Mouse (Mus musculus) lung, postnatal 14 days (tissue): Measurements from ENCODE around the gene Tsks.

Experiments
- DNase-seq: peaks from one replicate; pipeline ENCODE4 v3.0.0; 2021

The Tsks gene

DNA sequence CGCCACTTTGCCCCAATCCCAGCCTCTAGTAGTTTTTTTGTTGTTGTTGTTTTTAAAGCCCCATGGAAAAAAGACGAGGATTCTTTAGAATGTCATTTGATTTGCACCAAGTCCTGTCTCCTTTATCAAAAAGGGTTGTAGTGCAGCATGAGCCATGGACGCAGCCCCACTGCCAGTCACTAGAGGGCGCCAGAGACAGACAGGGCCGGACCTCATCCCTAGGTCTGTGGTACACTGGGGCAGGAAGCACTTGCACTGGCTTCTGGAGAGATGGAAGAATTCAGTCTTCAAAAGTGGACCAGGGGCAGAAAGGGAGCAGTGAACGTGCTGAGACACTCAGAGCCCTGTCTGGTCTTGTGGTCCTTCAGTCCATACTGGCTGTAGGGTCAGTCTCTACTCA lies 40.1 kb downstream of the Tsks start:
- DNase-seq: peak; percentile 95

DNA sequence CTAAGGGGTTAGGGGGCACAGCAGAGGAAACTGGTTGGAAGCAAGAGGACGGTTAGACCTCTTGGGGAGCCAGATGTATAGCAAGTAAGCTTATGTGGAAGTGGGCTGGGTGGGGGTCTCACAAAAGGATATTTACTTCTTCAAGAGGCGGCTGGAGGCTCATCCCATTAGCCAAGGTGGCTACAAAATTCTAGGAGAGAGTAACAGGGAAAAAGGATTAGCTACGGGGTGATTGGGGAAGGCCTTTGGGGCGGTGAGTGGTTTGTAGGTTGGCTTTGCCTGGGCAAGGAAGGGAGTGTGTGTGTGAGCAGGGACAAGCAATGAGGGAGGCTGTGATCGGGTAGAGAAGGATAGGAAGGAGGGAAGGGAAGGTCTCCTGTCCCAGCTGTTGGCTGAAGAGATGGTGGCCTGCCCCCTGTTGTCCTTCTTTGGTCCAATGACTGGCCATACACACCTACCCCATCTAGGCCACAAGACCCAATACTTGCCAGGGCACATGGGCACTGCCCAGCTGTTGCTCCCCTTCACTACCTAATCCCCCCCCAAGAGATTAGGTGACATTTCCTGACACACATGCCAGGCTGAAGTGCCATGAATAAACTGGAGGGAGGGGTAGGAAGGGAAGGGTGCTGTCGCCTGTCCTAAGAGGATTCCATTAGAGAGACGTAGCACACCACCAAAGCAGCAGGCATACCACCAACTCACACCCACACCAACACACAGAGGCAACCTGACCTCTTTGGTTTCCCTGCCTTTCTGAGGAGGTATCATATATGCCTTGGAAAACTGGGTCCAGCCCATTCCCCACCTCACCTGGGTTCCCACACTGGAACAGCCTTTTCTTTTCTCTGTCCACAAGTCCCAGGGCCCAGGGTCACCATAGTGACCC lies 41.2 kb downstream of the Tsks start:
- DNase-seq: no peak

DNA sequence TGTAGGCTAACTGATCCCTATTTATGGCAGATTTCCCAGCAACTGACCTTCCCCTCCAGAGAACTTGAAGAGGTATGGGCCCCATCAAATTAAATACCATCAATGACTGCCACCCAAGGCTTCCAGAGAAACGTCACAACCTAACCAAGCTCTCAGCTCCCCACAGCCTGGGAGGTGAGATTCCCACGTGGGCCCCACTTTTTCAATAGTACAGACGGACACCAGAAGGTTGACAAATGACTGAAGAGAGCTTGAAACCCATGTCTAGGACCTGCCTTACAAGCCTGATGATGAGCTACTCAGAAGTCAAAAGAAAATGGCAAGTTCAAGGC lies 41.8 kb downstream of the Tsks start:
- DNase-seq: no peak

DNA sequence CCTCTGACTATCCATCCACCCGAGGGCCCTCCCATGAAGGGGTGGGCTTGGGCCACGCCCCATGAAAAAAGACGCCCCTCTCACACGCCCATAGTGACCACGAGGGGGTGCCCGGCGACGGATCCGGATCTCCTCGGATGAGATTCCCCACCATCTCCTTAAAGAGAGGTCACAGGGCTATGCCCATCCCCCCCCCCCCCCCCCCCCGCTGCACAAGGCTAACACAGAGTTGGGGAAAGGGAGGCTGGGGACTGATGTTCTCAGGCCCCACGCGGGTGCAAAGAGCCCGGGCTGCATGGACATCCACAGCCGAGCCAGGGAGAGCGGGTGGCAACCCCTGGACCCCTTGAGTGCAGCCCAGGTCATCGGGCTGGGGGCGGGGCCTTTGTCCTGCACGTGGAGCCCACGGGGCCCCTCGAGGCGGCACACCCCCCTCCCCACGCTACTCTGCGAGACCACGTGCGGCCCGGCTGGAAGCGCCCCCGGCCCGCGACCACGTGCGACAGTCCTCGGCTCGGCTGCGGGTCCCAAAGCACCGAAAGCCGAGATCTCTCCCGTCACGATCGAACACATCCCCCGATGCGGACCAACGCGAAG lies 42.7 kb downstream of the Tsks start:
- DNase-seq: peak; percentile 66

DNA sequence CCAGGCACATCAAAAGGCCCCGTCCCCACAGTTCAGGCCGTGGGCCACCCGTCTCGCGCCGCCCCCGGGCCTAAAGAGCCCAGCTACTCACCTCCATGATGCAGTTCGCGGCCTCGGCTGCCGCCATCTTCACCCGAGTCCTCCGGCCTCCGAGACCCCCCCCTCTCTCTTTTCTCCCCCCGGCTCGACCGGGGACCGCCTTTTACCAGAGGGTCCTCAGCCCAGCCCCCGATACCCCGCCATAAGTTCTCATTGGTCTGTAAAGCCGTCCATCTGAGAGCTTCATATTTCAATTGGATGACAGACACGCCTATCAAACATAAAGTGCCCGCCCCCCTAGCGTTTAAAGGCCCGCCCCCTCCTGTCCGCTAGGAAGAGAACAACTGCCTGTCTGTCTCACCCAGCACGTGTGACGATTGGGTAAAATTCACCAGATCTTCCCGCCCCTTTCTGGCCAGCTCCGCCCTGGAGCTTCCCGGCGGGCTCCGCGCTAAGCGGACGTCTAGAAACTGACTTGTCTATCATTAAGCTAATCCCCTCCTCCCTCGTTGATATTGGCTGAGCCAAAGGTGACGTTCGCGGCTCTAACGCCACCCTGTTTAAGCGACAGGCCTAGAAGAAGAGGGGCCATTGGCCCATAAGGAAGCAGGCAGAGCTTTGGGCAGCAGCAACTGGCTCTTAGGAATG lies 43.3 kb downstream of the Tsks start, which contains the start of gene Prmt1:
Gene Prmt1 (minus strand): TSS at position 377 of the 687 bp plus-strand sequence.
- peak; percentile 96 for DNase-seq

DNA sequence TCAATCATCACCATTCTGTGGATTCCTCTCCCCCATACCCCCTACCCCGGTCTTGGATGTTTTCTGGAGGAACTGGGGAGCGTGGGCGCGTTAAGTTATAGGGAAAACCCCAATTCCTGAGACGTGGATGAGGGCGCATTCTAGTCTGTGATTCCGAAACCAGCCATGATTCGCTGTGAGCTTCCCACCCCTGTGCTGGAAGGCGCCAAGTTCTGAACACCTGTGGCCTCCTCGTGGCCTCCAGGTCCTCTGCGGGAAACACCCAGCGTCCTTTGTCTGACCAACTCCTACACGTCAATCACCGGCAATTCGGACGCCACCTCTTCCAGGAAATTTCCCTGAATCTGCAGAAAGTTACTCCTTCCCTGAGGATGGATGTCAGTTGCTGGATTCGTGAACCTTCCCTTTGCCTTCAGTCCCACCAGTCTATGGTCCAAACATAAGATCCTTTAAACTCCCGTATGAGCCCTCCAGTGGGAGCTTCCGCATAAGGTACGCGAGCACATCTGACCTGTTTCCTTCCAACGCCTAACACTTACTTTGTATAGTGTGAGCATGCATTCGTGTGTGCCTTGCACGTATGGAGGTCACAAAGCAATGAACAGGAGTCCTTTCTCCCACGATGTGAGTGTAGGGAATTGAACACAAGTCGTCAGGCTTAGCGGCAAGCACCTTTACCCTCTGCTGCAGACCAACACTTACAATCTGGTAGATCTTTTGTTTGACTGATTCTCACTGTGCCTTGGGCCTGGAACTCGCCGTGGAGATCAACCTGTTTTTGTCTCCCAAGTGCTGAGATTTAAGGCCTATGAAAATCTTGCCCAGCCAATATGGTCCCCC lies 44.1 kb downstream of the Tsks start:
- no peak for DNase-seq

DNA sequence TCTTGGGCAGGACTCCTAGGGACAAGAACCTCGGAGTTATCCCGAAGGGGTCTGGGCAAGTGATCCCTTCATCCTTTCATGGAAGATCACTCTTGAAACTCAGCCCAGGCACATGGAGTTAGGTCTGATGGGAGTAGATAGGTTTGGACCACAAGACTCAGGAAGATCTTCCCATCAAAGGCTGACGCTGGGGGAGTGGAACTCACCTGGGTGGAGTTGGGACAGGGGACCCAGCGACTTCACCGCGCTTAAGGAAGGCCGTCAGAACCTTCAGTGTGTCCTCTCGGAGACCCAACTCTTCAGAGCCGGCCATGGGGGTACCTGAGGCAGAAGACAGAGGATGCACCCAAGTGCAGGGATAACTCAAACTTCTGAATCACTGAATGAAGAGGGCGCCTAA lies 53.7 kb downstream of the Tsks start:
- no peak for DNase-seq

DNA sequence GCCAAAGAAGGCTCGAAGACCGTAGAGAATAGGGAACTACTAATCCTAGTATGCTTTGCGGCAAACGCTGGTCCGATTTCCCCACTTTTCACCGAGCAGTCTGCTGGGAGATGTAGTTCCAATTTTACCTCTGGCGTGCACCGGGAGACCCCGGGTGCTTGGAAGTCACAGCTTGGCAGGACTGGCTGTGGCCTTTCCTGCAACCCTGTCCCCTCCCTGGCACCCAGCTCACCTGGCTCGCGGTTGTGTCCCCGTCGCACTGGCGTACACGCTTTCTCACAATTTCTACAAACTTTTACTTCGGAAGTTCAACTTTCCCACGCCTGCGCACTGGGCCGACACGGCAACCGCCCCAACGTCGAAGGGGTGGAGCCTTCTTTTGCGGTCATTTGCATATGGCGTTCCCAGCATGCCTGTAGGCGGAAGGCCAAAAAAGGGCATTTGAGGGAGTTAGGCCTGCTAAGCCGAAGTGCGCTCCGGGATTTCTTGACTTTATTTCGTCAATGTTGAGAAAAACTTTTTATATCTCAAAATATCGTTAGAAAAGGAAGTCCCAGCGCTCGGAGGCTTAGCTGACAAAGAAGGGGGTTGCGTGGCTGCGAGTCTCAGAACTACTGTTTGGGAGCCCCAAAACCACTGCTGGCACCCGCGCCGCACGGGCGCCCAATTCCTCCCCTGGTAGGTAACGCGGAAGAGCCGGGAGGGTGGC lies 54.4 kb downstream of the Tsks start, which contains the start of gene Irf3:
Gene Irf3 (plus strand): TSS at position 418 of the 709 bp plus-strand sequence.
- DNase-seq: peak; percentile 98

DNA sequence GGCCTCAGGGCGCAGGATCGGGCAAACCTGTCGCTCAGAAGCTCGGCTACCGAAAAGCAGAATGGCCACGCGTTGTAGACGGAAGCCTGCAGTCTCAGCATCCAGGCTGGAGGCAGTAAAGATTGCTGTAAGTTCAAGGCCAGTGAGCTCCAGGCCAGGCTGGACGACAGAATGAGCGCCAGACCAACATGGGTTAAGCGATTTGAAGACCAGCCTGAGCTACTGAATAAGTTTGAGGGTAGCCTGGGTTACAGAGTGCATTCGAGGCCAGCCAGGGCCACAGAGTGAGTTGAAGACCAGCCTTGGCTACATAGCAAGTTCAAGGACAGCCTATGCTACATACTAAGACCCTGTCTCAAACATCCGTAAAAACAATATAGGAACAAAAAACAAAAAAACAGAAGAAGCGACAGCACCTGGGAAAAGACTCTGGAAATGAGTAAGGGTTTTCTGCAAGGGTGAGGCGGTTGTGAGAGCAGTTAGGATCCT lies 55.0 kb downstream of the Tsks start:
- no peak for DNase-seq

DNA sequence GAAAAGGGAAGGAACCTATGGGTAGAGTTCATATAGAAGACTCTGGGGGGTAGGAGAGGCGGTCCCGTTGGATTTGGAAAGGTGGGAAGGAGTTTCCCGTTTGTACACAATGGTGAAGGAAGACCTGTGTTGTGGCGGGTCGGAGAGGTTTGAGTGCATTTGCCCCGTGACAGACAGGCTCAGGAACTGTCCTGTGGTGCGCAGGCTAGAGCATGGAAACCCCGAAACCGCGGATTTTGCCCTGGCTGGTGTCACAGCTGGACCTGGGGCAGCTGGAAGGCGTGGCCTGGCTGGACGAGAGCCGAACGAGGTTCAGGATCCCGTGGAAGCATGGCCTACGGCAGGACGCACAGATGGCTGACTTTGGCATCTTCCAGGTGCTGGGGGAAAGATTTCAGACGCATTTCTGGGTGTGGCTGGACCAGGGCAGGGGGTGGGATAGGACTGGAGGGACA lies 55.5 kb downstream of the Tsks start, which contains the start of gene Bcl2l12:
Gene Bcl2l12 (minus strand): TSS at position 212 of the 455 bp plus-strand sequence.
- DNase-seq: peak; percentile 65

DNA sequence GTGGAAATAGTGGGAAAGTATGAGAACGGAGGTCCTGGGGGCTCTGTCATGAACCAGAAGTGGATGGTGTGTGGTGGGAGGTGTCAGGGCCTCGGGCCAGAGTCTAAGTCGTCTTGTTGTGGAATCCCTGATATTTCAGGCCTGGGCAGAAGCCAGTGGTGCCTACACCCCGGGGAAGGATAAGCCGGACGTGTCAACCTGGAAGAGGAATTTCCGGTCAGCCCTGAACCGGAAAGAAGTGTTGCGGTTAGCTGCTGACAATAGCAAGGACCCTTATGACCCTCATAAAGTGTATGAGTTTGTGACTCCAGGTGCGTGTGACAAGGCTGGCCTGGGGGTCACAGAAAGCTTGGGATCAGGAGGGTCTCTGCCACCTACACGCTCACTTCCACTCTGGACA lies 56.7 kb downstream of the Tsks start:
- DNase-seq: peak; percentile 41

DNA sequence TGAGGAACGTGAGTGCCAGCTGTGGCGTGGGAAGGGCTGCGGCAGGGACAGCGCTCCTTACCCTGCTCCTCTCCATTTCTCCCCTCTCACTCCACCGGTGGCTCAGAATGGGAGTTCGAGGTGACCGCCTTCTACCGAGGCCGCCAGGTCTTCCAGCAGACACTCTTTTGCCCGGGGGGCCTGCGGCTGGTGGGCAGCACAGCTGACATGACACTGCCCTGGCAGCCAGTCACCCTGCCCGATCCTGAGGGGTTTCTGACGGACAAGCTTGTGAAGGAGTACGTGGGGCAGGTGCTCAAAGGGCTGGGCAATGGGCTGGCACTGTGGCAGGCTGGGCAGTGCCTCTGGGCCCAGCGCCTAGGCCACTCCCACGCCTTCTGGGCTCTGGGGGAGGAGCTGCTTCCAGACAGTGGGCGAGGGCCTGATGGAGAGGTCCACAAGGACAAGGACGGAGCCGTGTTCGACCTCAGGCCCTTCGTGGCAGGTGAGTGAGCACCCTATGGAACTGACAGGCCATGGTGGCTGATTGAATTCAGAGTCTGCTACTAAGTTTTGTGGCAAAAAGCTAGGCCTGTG lies 57.6 kb downstream of the Tsks start:
- no peak for DNase-seq

DNA sequence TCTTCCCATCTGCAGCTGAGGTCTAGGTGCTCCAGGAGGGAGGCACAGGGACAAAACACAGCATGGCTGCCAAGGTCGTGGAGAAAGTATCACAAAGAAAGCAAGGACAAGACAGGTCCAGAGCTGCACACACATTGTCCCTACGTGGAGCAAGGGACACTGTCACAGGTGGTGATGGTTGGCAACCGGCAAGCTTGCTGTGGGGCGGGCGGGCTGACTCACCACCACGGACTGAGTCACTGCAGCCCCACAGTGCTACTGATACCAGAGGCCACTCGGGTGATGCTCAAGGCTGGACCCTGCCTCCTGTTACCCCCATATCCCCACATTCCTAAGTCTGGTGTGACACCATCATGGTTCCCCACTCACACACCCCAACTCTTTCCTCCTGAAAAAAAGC lies 59.4 kb downstream of the Tsks start:
- no peak for DNase-seq

DNA sequence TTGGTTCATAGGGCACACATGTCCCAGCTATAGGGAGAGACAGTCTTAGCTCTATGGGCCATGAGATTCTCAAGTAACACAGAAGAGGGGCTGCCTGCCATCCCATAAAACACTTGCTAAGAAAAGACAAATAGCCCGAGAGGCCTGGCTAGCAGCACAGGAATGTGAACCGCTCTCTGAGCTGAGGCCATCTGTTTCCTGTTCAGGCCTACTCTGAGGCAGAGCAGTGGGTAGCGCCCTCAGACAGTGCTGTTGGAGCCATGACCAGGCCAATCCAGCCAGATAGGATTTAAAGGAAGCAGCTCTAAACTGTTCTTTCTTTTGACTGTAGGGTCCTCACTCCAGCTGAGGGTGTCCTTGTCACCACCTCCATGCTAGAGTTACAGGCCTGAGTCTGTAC lies 61.5 kb downstream of the Tsks start:
- no peak for DNase-seq

DNA sequence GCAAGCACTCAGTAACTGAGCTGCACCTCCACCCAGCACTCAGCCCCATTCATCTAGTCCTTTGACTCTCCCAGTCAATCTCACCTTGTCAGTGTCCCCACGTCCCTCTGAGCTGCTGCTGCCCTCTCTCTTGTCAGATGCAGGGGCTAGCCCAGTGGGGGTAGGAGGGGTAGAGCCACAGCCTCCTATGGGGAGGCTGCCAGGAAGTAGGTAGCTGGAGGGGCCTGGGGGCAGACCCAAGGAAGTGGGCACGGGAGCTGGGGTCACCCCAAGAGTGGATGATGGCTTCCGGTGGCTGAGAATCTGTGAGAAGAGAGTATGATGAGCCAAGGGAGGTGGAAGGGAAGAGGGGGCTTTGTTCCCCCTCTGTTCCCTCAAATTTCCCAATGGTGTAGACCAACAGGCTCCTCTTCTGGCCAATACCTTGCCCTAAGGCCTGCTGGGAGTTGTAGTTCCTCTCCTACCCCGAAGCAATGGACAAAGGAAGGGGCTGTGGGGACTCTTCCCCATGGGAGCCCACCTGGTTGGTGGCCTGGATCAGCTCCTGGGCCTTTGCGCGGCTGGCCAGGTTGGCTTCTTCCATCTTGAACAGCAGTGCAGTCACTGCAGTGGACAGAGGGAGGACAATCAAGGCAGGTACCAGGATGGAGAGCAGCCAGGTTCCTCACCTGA lies 62.5 kb downstream of the Tsks start:
- DNase-seq: no peak

DNA sequence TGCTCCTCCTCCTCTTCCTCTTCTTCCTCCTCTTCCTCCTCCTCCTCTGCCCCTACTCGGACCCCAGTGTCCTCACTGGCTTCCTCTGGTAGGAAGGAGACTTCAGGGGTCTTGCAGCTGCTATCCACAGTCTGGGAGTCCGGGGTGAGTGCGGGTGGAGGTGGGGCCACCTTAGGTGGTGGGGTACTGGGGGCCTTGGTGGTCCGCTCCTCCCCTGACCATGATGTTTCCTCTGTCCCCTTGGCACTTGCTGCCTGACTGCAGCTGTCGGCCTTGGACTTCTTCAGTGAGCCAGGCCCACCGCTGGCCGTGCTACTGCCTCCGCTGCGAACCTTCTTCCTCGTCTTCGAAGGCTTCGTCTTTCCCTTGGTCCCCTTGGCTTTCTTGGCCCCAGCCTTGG lies 63.5 kb downstream of the Tsks start:
- no peak for DNase-seq

DNA sequence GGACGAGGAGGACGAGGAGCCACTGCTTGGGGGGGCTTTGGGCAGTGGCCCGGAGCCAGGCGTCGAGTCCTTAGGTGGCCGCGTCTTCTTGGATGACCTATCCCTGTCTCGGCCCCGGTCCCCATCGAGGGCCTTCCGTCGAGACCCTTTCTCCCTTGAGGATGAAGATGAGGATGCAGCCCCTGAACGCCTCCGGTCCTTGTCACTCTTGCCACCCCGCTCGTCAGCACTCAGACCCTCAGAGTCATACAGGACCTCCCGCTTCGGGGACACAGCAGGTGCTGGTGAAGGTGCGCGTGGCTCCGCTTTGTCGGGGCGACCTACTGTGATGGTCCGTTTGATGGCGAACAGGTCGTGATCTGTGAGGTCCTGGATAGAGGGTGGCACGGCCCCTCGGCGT lies 64.1 kb downstream of the Tsks start:
- DNase-seq: no peak
